Mouse (Mus musculus) testis, adult 2 months (tissue): ENCODE measurements around the gene Phactr1. TPM values are rescaled to one million over a fixed set of nuclear protein-coding genes. Genes with fewer than 3 reads are reported as not detected.

Experiments used
- H3K27ac ChIP-seq: fragments of 200-500 bp; 2 replicates; pipeline ENCODE4 v1.5.1; 2012; ENCODE audit warnings: low read depth, low read length; ENCODE audit not compliant: control insufficient read depth, insufficient read depth
- H3K27me3 ChIP-seq: fragments of 200-500 bp; 2 replicates; pipeline ENCODE4 v1.6.1; 2012; ENCODE audit warnings: mild to moderate bottlenecking, low read length, moderate library complexity; ENCODE audit not compliant: control insufficient read depth, insufficient read depth
- H3K36me3 ChIP-seq: fragments of 200-500 bp; 2 replicates; pipeline ENCODE4 v1.6.1; 2012; ENCODE audit warnings: mild to moderate bottlenecking, low read length; ENCODE audit not compliant: control insufficient read depth, insufficient read depth
- H3K4me1 ChIP-seq: fragments of 200-500 bp; 2 replicates; pipeline ENCODE4 v1.6.1; 2012; ENCODE audit warnings: low read length; ENCODE audit not compliant: control insufficient read depth, insufficient read depth
- H3K4me3 ChIP-seq: fragments of 200-500 bp; 2 replicates; pipeline ENCODE4 v1.5.1; 2012; ENCODE audit warnings: low read depth, mild to moderate bottlenecking, low read length, moderate library complexity, mixed read lengths; ENCODE audit not compliant: control insufficient read depth
- CTCF ChIP-seq: fragments of 200-500 bp; IDR thresholded peaks from 2 replicates; pipeline ENCODE4 v1.5.1; 2012; ENCODE audit warnings: low read depth, mild to moderate bottlenecking, inconsistent platforms, low read length, moderate library complexity; ENCODE audit not compliant: control insufficient read depth, insufficient read depth, insufficient replicate concordance
- POLR2A ChIP-seq: fragments of 200-500 bp; IDR thresholded peaks from 2 replicates; pipeline ENCODE4 v1.6.1; 2012; ENCODE audit warnings: low read depth, mild to moderate bottlenecking, inconsistent platforms, low read length, moderate library complexity; ENCODE audit not compliant: control insufficient read depth
- polyA plus RNA-seq: library from polyadenylated mRNA; depleted of rRNA; stranded (reverse); fragments of >200 nt; gene quantifications from 2 replicates; pipeline ENCODE4 v1.2.3, GENCODE M21; 2012

Gene Phactr1
- polyA plus RNA-seq, 1 experiment: 50.2 TPM

DNA sequence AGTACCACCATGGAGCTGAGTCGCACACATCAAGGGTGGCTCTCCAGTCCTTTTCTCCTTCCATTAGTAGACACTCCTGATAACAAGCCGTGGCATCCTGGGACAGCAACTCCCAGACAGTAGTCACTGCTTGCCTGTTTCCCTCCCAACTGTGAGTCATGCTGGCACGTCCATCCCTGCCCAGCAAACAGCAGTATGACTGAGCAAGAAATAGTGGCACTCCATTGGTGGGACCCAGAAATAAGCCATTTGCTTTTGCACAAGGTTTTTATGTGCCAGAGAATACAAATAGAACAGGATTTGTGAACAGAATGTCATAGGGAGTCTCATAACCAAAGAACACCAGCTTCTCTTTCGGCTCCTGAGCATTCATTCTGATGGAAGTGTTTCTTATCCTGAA is 281.1 kb downstream of the Phactr1 start:
- H3K36me3 ChIP-seq: no peaks in the 10 kb centered on the region
- TF ChIP-seq POLR2A (no peak), CTCF (no peak)
- no peaks in the 10 kb centered on the region for H3K4me1 ChIP-seq
- H3K27ac ChIP-seq: no peak overlapping the region
- H3K4me3 ChIP-seq: no peak overlapping the region
- H3K27me3 ChIP-seq: no peaks in the 10 kb centered on the region

DNA sequence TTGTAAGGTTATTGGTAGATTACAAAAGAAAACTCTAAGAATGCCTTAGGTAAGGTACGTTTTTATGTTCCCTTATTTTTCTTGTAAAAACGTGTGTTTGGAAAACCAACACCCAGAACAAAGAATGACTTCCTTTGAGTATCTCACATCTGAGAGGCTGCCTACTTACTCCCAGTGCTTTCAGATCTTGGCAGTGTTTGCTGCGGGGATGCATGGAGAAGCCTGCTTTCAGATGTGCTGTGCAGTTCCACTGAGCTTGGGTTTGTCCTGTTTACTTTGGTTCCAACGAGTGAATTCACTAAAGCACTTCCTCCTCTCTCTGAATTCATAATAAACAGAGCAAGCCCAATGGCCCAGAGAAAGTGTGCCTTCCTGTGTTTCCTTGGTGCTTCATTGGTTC is 288.1 kb downstream of the Phactr1 start:
- Histone ChIP-seq H3K27me3 (no peaks in the 10 kb centered on the region), H3K4me3 (no peak overlapping the region), H3K27ac (no peak overlapping the region), H3K36me3 (no peaks in the 10 kb centered on the region), H3K4me1 (no peaks in the 10 kb centered on the region)
- TF ChIP-seq POLR2A (no peak), CTCF (no peak)

DNA sequence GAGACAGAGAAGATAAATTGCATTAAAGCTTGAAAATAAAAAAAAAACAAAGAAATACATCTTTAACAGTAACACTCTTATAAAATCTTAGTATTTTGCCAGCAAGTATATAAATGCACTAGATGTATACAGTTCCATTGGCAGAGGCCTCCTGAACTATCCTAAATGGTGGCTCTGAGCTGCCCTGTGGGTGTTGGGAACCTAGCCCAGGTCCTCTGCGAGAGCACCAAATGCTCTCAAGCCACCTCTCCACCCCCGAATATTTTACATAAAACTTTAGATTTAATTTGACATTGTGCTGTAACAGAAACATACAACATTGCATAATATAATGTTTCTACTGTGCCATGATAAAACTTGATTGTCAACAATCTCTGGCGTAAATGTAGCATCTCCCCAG is 293.1 kb downstream of the Phactr1 start:
- Histone ChIP-seq H3K27ac (no peak overlapping the region), H3K4me1 (no peaks in the 10 kb centered on the region), H3K4me3 (no peak overlapping the region), H3K27me3 (no peaks in the 10 kb centered on the region), H3K36me3 (no peaks in the 10 kb centered on the region)
- no peak for TF ChIP-seq CTCF
- no peak for TF ChIP-seq POLR2A

- Histone ChIP-seq H3K36me3 (no peaks in the 10 kb centered on the region), H3K27ac (no peak overlapping the region), H3K27me3 (no peaks in the 10 kb centered on the region), H3K4me1 (no peaks in the 10 kb centered on the region), H3K4me3 (no peak overlapping the region)
- TF ChIP-seq POLR2A (no peak), CTCF (no peak)
These were observed 293.5 kb downstream of the Phactr1 start for GRCm38 (mm10) chr13:42973961-42974360.

DNA sequence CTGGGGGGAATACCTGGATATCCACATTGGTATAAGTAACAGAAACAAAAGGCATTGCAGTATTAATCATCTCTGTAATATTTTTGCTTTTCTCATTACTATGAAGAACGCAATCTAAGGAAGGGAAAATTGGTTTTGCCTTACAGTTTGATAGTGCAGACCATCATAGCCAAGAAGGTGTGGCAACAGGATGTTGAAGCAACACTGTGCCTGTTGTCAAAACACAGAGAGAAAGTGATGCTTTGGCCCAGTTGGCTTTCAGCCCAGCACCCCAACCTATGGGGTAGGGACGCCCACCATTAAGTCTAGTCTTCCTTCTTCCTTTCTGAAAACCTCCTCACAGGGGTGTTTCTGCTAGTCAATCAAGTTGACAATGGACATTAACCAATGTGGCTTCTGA is 294.1 kb downstream of the Phactr1 start:
- no peak overlapping the region for H3K27ac ChIP-seq
- no peaks in the 10 kb centered on the region for H3K27me3 ChIP-seq
- TF ChIP-seq CTCF (no peak), POLR2A (no peak)
- H3K36me3 ChIP-seq: no peaks in the 10 kb centered on the region
- H3K4me1 ChIP-seq: no peaks in the 10 kb centered on the region
- no peak overlapping the region for H3K4me3 ChIP-seq

DNA sequence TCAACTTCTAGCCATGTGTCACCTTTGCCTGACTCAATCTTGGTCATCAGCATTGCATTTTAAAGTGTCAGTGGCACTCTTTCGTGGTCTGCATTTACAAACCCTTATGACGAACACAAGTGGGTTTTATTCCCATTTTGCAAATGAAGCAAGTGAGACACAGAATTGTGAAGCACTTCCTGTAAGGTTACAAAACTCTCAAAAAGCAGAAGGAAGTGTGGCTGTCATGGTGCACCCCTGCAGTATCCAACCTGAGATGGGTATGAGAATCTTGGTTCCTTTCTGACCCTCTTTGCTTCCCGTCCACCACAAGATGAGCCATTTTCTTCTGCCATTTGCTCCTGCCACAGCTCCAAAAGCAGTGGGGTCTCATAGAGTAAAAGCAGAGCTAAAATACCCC is 295.7 kb downstream of the Phactr1 start:
- TF ChIP-seq POLR2A: no peak
- TF ChIP-seq CTCF: no peak

DNA sequence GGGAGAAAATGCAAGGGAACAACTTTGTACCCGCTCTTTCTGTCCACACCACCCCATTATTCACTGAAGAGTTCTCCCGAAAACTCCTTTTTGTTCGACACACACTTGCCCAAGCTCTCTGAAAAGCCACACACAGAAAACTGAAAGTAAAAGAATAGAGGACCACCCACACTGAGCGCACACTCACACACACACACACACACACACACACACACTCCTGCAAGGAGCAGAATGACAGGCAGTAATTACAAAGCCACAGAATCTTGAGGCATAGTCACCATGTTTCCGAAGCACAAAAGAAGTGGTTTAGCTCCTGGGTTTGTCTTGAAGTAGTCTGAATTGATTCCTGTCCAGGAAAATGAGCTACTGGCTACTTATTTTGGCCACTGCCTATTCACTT is 296.5 kb downstream of the Phactr1 start:
- no peaks in the 10 kb centered on the region for H3K36me3 ChIP-seq
- H3K27ac ChIP-seq: peak overlapping the region; percentile 54; the same call in 1 of the 2 replicates
- no peaks in the 10 kb centered on the region for H3K27me3 ChIP-seq
- H3K4me1 ChIP-seq: no peaks in the 10 kb centered on the region
- H3K4me3 ChIP-seq: no peak overlapping the region
- TF ChIP-seq CTCF (no peak), POLR2A (no peak)

More for the DNA sequence above, 295.7 kb downstream of the Phactr1 start:
- Histone ChIP-seq H3K27ac (no peak overlapping the region), H3K27me3 (no peaks in the 10 kb centered on the region), H3K4me3 (no peak overlapping the region), H3K36me3 (no peaks in the 10 kb centered on the region), H3K4me1 (no peaks in the 10 kb centered on the region)

DNA sequence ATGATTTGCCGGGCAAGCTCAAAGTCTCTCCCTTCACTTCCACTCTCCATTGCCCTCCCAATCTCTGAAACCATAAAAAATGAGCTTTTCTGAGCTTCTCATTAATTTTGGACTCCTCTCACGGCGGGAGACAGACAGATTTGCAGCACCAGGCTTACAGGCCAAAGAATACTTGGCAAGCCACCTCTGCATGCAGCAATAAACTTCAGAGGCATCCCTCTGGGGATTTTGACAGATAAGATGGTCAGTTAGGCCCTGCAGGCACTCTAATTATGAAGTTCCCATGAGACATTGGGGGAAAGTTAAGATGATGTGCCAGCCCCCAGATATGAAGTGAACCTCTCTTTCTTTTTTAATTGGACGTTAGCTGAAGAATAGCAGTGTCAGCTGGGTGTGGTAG is 300.2 kb downstream of the Phactr1 start:
- TF ChIP-seq CTCF: no peak
- TF ChIP-seq POLR2A: no peak
- Histone ChIP-seq H3K27ac (no peak overlapping the region), H3K27me3 (no peaks in the 10 kb centered on the region), H3K4me1 (no peaks in the 10 kb centered on the region), H3K36me3 (no peaks in the 10 kb centered on the region), H3K4me3 (no peak overlapping the region)
